Mouse (Mus musculus): Measurements from ENCODE around the gene Selenot. TPM values are rescaled to one million over a fixed set of nuclear protein-coding genes. Genes with fewer than 3 reads are reported as not detected.
A peak's percentile ranks its signal among the peaks of the same experiment; 100 is the strongest.

Selenot gene
- polyA plus RNA-seq, 1 experiment: 14.7 TPM

DNA sequence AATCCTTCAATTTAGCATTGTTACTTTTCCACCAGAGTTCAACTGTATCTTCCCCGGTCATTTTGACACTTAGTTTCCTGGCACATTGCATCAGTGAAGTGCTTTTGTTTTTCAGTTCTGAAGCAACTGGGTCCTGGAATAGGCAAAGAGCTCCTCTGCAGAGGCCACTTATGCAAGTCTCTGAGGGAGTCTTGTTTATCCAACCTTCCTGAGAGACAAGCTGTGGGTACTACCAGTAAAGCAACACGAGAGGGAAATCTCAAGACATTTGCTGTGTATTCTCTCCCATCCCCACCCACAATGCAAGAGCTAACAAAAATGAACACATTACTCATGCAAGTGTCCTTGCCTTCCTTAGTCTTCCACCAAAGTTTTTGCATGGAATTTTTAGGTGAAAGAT is 55.3 kb downstream of the Selenot start:
- no peak overlapping the region for H3K4me3 ChIP-seq (replicated peaks)
- H3K27me3 ChIP-seq (replicated peaks): peaks cover 4% of the 10 kb centered on the region
- H3K36me3 ChIP-seq (replicated peaks; ENCODE audit: low read length): no peaks in the 10 kb centered on the region
- peaks cover 7% of the 10 kb centered on the region for H3K4me1 ChIP-seq
- no peaks in the 10 kb centered on the region for H3K9me3 ChIP-seq
- TF ChIP-seq GATA1 (IDR thresholded peaks at IDR 0.05; ENCODE audit: borderline replicate concordance, low read length): no peak
- no peak for TF ChIP-seq FLI1 (IDR thresholded peaks at IDR 0.05; ENCODE audit: low read length)

GRCm38 (mm10) chr3:58636406-58637295 is 60.2 kb downstream of the Selenot start, which contains the start of gene Erich6:
Erich6 (minus strand) TSS chr3:58637207.
- H3K27me3 ChIP-seq (replicated peaks): peaks cover 3% of the 10 kb centered on the region
- H3K9me3 ChIP-seq: peaks cover 8% of the 10 kb centered on the region
- no peak for TF ChIP-seq FLI1 (IDR thresholded peaks at IDR 0.05; ENCODE audit: low read length)
- TF ChIP-seq GATA1 (IDR thresholded peaks at IDR 0.05; ENCODE audit: borderline replicate concordance, low read length): no peak
- peak within 1 kb of the TSS; percentile 93 for H3K4me3 ChIP-seq (replicated peaks)
- H3K4me1 ChIP-seq: peaks cover 14% of the 10 kb centered on the region
- no peaks in the 10 kb centered on the region for H3K36me3 ChIP-seq (replicated peaks; ENCODE audit: low read length)

Other genes starting within 250 kb of the Selenot start
- 8.0 and 14.5 TPM in 2 replicates for gene Tsc22d2, start 161.9 kb upstream of the Selenot start, polyA plus RNA-seq (2012; ENCODE audit: insufficient read depth, low replicate concordance)
- 0.65 and 3.2 TPM in 2 replicates for gene Eif2a, start 50.8 kb upstream of the Selenot start, polyA plus RNA-seq (2012; ENCODE audit: insufficient read depth, low replicate concordance)
- 47.6 and 71.3 TPM in 2 replicates for gene Serp1, start 50.7 kb upstream of the Selenot start, polyA plus RNA-seq (2012; ENCODE audit: insufficient read depth, low replicate concordance)
- gene Erich6, start 60.6 kb downstream of the Selenot start, polyA plus RNA-seq (2012; ENCODE audit: insufficient read depth, low replicate concordance): not detected in 2 replicates
- 28.3 and 77.4 TPM in 2 replicates for gene Siah2, start 115.8 kb downstream of the Selenot start, polyA plus RNA-seq (2012; ENCODE audit: insufficient read depth, low replicate concordance)
- not detected in 2 replicates for gene Mindy4b-ps, start 245.7 kb downstream of the Selenot start, polyA plus RNA-seq (2012; ENCODE audit: insufficient read depth, low replicate concordance)

Data from megakaryocyte, embryonic 14.5 days (primary cell).